Mouse (Mus musculus) kidney, postnatal 36 days (tissue): ENCODE measurements at regions not wholly inside any gene's neighbourhood (a gene's known extent, or its start where the extent isn't known, plus 50 kb on each side); places are given as distances from the start of the nearest gene placed in this dataset.

Experiments used
- DNase-seq, 2 experiments: peaks; one replicate each; pipeline ENCODE4 v3.0.0; 2021 to 2022; ENCODE audit warnings: mixed read lengths in 2 of 2

GRCm38 (mm10) chr16:62981821-62982220 is 127.7 kb downstream of the Pros1 start:
- DNase-seq, result no peak

- DNase-seq, result no peak
Measured at GRCm38 (mm10) chr16:62982558-62982957, 128.5 kb downstream of the Pros1 start.

- no peak for DNase-seq
Measured at GRCm38 (mm10) chr16:62995555-62995954, 141.4 kb downstream of the Pros1 start.

- no peak for DNase-seq
Measured at GRCm38 (mm10) chr16:63011151-63011734, 157.1 kb downstream of the Pros1 start.

- DNase-seq, result peak in 1 of 2 experiments; percentile 2
Measured at GRCm38 (mm10) chr16:63014453-63014852, 160.3 kb downstream of the Pros1 start.

- DNase-seq, result peak; percentile 2 to 19
Measured at GRCm38 (mm10) chr16:63016144-63016543, 162.0 kb downstream of the Pros1 start.

- DNase-seq, result no peak
Measured at GRCm38 (mm10) chr16:63016658-63017057, 162.6 kb downstream of the Pros1 start.

GRCm38 (mm10) chr16:63030399-63030798 is 176.3 kb downstream of the Pros1 start:
- DNase-seq, result no peak

- no peak for DNase-seq
Measured at GRCm38 (mm10) chr16:63031035-63031434, 176.9 kb downstream of the Pros1 start.

- no peak for DNase-seq
Measured at GRCm38 (mm10) chr16:63031802-63032201, 177.7 kb downstream of the Pros1 start.

GRCm38 (mm10) chr16:63049100-63049499 is 195.0 kb downstream of the Pros1 start:
- no peak for DNase-seq

GRCm38 (mm10) chr16:63062883-63063282 is 208.8 kb downstream of the Pros1 start:
- no peak for DNase-seq

- DNase-seq, result no peak
Measured at GRCm38 (mm10) chr16:63069987-63070386, 215.9 kb downstream of the Pros1 start.

GRCm38 (mm10) chr16:63075814-63076213 is 221.7 kb downstream of the Pros1 start:
- DNase-seq, result no peak

- DNase-seq, result no peak
Measured at GRCm38 (mm10) chr16:63081383-63081782, 227.3 kb downstream of the Pros1 start.

GRCm38 (mm10) chr16:63083256-63083655 is 229.1 kb downstream of the Pros1 start:
- no peak for DNase-seq

- no peak for DNase-seq
Measured at GRCm38 (mm10) chr16:63084021-63084756, 230.1 kb downstream of the Pros1 start.

- no peak for DNase-seq
Measured at GRCm38 (mm10) chr16:63086086-63086796, 232.1 kb downstream of the Pros1 start.

GRCm38 (mm10) chr16:63091471-63092300 is 237.6 kb downstream of the Pros1 start:
- no peak for DNase-seq

- peak; percentile 29 to 39 for DNase-seq
Measured at GRCm38 (mm10) chr16:63094126-63094840, 240.2 kb downstream of the Pros1 start.

- no peak for DNase-seq
Measured at GRCm38 (mm10) chr16:63102362-63102761, 248.3 kb downstream of the Pros1 start.

- peak; percentile 16 to 22 for DNase-seq
Measured at GRCm38 (mm10) chr16:63102930-63103329, 248.8 kb downstream of the Pros1 start.
